Mouse (Mus musculus) myocyte (in vitro differentiated cells): ENCODE measurements around the gene Pik3r5. TPM values are rescaled to one million over a fixed set of nuclear protein-coding genes. Genes with fewer than 3 reads are reported as not detected.

Experiments
- H3K27me3 ChIP-seq: one replicate; pipeline ENCODE4 v1.6.1; 2011; ENCODE audit not compliant: control insufficient read depth, insufficient read depth, insufficient read length
- H3K36me3 ChIP-seq: one replicate; pipeline ENCODE4 v1.6.1; 2011; ENCODE audit not compliant: control insufficient read depth, insufficient read depth
- H3K4me2 ChIP-seq: one replicate; pipeline ENCODE4 v1.6.1; 2011; ENCODE audit warnings: low read depth, control low read depth
- H3K4me3 ChIP-seq: one replicate; pipeline ENCODE4 v1.5.1; 2011; ENCODE audit warnings: mild to moderate bottlenecking, control low read depth, moderate library complexity
- H3K79me2 ChIP-seq: one replicate; pipeline ENCODE4 v1.6.1; 2011; ENCODE audit not compliant: control insufficient read depth, insufficient read depth
- H3ac ChIP-seq: one replicate; pipeline ENCODE4 v1.6.1; 2011; ENCODE audit not compliant: control insufficient read depth, insufficient read length
- CEBPB ChIP-seq: IDR thresholded peaks from 2 replicates; pipeline ENCODE4 v1.6.1; 2011; ENCODE audit warnings: mild to moderate bottlenecking, moderate library complexity; ENCODE audit not compliant: poor library complexity, insufficient read depth, severe bottlenecking
- E2F4 ChIP-seq: IDR thresholded peaks from one replicate; pipeline ENCODE4 v1.6.1; 2011; ENCODE audit warnings: mild to moderate bottlenecking, control low read depth, moderate library complexity; ENCODE audit not compliant: insufficient read depth
- MAX ChIP-seq: IDR thresholded peaks from one replicate; pipeline ENCODE4 v1.6.1; 2011; ENCODE audit warnings: low read depth, mild to moderate bottlenecking, control low read depth
- MYOD1 ChIP-seq, 3 experiments: IDR thresholded peaks; one replicate each; pipeline ENCODE4 v1.6.1; 2011; ENCODE audit warnings: control low read depth in 2 of 3, low read depth in 2 of 3, mild to moderate bottlenecking in 2 of 3, moderate library complexity in 1 of 3; ENCODE audit not compliant: insufficient read length in 2 of 3, control insufficient read depth in 1 of 3
- MYOG ChIP-seq, 3 experiments: IDR thresholded peaks; one replicate each; pipeline ENCODE4 v1.6.1; 2011; ENCODE audit warnings: control low read depth in 2 of 3, low read depth in 2 of 3, mild to moderate bottlenecking in 2 of 3; ENCODE audit not compliant: insufficient read length in 2 of 3, control insufficient read depth in 1 of 3, insufficient read depth in 1 of 3
- POLR2A ChIP-seq: IDR thresholded peaks from one replicate; pipeline ENCODE4 v1.6.1; 2011; ENCODE audit warnings: low read depth, mild to moderate bottlenecking, control low read depth, moderate library complexity; ENCODE audit not compliant: insufficient read length
- POLR2AphosphoS2 ChIP-seq: IDR thresholded peaks from one replicate; pipeline ENCODE4 v1.6.1; 2011; ENCODE audit warnings: low read depth, control low read depth; ENCODE audit not compliant: insufficient read length
- REST ChIP-seq: IDR thresholded peaks from one replicate; pipeline ENCODE4 v1.6.1; 2011; ENCODE audit warnings: mild to moderate bottlenecking, control low read depth, moderate library complexity; ENCODE audit not compliant: insufficient read depth, insufficient read length
- SRF ChIP-seq: IDR thresholded peaks from one replicate; pipeline ENCODE4 v1.6.1; 2011; ENCODE audit warnings: low read depth; ENCODE audit not compliant: control insufficient read depth, insufficient read length
- TCF12 ChIP-seq: IDR thresholded peaks from one replicate; pipeline ENCODE4 v1.6.1; 2011; ENCODE audit warnings: mild to moderate bottlenecking, control low read depth; ENCODE audit not compliant: poor library complexity, insufficient read depth, severe bottlenecking
- TCF3 ChIP-seq: IDR thresholded peaks from one replicate; pipeline ENCODE4 v1.6.1; 2011; ENCODE audit warnings: low read depth, control low read depth; ENCODE audit not compliant: insufficient read length
- USF1 ChIP-seq: IDR thresholded peaks from one replicate; pipeline ENCODE4 v1.6.1; 2011; ENCODE audit warnings: low read depth, mild to moderate bottlenecking, control low read depth, moderate library complexity
- polyA plus RNA-seq: library from polyadenylated mRNA; unstranded; fragments of >200 nt; fragmentation: generic; extraction: Trizol; gene quantifications from one replicate; pipeline ENCODE4 v1.2.1, GENCODE M21; 2012; ENCODE audit warnings: missing spikeins

The Pik3r5 gene
- polyA plus RNA-seq, 1 experiment, result 0.22 TPM

- TF ChIP-seq TCF12 (no peak), MYOG (IDR thresholded peaks at IDR 0.05; ENCODE audit: control insufficient read depth in 1 of 3, insufficient read depth in 1 of 3, insufficient read length in 2 of 3, low read depth in 2 of 3) (no peak), POLR2AphosphoS2 (no peak), SRF (no peak), E2F4 (no peak), REST (no peak), USF1 (no peak), CEBPB (no peak), TCF3 (no peak)
- H3K27me3 ChIP-seq, result no peaks in the 10 kb centered on the region
- no peak overlapping the region for H3K4me2 ChIP-seq
- H3K36me3 ChIP-seq, result no peaks in the 10 kb centered on the region
- H3K4me3 ChIP-seq, result no peak overlapping the region
- H3K79me2 ChIP-seq, result no peaks in the 10 kb centered on the region
- no peak overlapping the region for H3ac ChIP-seq
Observed at GRCm38 (mm10) chr11:68459021-68459420, 27.1 kb downstream of the Pik3r5 start.

DNA sequence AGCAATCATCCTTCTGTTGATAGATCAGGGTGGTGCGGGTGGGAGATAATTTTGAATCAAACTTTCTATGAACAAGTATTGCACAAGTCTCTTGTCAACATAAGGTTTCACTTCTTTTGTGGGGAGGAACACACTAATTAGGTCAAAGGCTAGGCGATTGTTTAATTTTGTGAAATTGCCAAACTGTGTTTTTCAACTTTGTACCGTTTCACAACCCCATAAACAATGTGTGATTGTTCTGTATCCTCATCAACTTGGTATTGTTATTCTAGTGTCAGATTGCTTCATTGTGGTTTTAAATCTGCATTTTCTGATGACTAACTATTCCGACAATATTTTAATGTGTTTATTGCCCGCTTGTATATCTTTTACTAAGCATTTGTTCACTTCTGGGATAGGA, 27.6 kb downstream of the Pik3r5 start:
- H3K79me2 ChIP-seq, result no peaks in the 10 kb centered on the region
- H3K4me3 ChIP-seq, result no peak overlapping the region
- H3ac ChIP-seq, result no peak overlapping the region
- TF ChIP-seq TCF12, result no peak
- TF ChIP-seq CEBPB, result peak; percentile 42; the same call in 1 of the 2 replicates
- H3K36me3 ChIP-seq, result no peaks in the 10 kb centered on the region
- H3K4me2 ChIP-seq, result no peak overlapping the region
- no peaks in the 10 kb centered on the region for H3K27me3 ChIP-seq

- no peak for TF ChIP-seq TCF3
- no peak for TF ChIP-seq MYOD1 (IDR thresholded peaks at IDR 0.05; ENCODE audit: control insufficient read depth in 1 of 3, insufficient read length in 2 of 3, low read depth in 2 of 3)
- TF ChIP-seq SRF, result no peak
- TF ChIP-seq MAX, result no peak
- TF ChIP-seq TCF12, result no peak
- TF ChIP-seq POLR2AphosphoS2, result no peak
- TF ChIP-seq CEBPB, result no peak
- no peak for TF ChIP-seq MYOG (IDR thresholded peaks at IDR 0.05; ENCODE audit: control insufficient read depth in 1 of 3, insufficient read depth in 1 of 3, insufficient read length in 2 of 3, low read depth in 2 of 3)
- TF ChIP-seq E2F4, result no peak
- no peak for TF ChIP-seq USF1
- TF ChIP-seq REST, result no peak
- no peak overlapping the region for H3K4me3 ChIP-seq
- no peaks in the 10 kb centered on the region for H3K36me3 ChIP-seq
- H3K4me2 ChIP-seq, result no peak overlapping the region
- H3ac ChIP-seq, result no peak overlapping the region
- H3K79me2 ChIP-seq, result no peaks in the 10 kb centered on the region
- H3K27me3 ChIP-seq, result no peaks in the 10 kb centered on the region
Observed at GRCm38 (mm10) chr11:68462716-68463115, 30.8 kb downstream of the Pik3r5 start.

- no peak overlapping the region for H3ac ChIP-seq
- H3K79me2 ChIP-seq, result no peaks in the 10 kb centered on the region
- TF ChIP-seq REST (no peak), E2F4 (no peak), POLR2AphosphoS2 (no peak), MAX (no peak), POLR2A (no peak), CEBPB (no peak), MYOG (IDR thresholded peaks at IDR 0.05; ENCODE audit: control insufficient read depth in 1 of 3, insufficient read depth in 1 of 3, insufficient read length in 2 of 3, low read depth in 2 of 3) (no peak), TCF12 (no peak), SRF (no peak), TCF3 (no peak)
Observed at GRCm38 (mm10) chr11:68464260-68464659, 32.3 kb downstream of the Pik3r5 start.

DNA sequence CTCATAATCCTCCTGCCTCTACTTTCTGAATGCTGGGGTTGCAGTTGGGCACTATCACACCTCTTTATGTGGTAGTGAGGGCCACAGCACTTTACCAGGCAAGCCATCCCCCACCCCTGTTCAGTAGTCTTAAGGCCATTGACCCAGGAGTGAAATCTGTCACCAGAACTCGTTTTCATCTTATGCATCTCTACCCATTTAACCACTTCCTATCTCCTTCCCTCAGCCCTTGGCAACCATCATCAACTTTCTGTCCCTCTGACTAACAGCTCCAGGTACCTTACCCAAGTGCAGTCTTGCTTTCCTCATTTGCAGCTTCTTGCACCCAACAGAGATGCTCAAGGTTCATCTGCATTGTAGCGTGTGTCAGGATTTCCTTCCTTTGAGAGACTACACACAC, 33.2 kb downstream of the Pik3r5 start:
- no peaks in the 10 kb centered on the region for H3K79me2 ChIP-seq
- no peak overlapping the region for H3K4me3 ChIP-seq
- H3ac ChIP-seq, result no peak overlapping the region
- H3K27me3 ChIP-seq, result no peaks in the 10 kb centered on the region
- H3K36me3 ChIP-seq, result no peaks in the 10 kb centered on the region
- no peak overlapping the region for H3K4me2 ChIP-seq
- TF ChIP-seq TCF12 (no peak), MAX (no peak), MYOD1 (IDR thresholded peaks at IDR 0.05; ENCODE audit: control insufficient read depth in 1 of 3, insufficient read length in 2 of 3, low read depth in 2 of 3) (no peak), MYOG (IDR thresholded peaks at IDR 0.05; ENCODE audit: control insufficient read depth in 1 of 3, insufficient read depth in 1 of 3, insufficient read length in 2 of 3, low read depth in 2 of 3) (no peak), POLR2AphosphoS2 (no peak), CEBPB (no peak), USF1 (no peak), TCF3 (no peak), POLR2A (no peak), E2F4 (no peak), REST (no peak), SRF (no peak)

More at GRCm38 (mm10) chr11:68464260-68464659, 32.3 kb downstream of the Pik3r5 start:
- H3K4me2 ChIP-seq, result no peak overlapping the region
- no peaks in the 10 kb centered on the region for H3K27me3 ChIP-seq
- H3K36me3 ChIP-seq, result no peaks in the 10 kb centered on the region
- H3K4me3 ChIP-seq, result no peak overlapping the region
